Mouse (Mus musculus): ENCODE data around the gene Tomm5. TPM values are rescaled to one million over a fixed set of nuclear protein-coding genes. Genes with fewer than 3 reads are reported as not detected.

Tomm5 gene
- total and polyA plus RNA-seq, 3 experiments: 205 to 237 (median 213) TPM

GRCm38 (mm10) chr4:45134471-45134870 is 26.6 kb upstream of the Tomm5 start:
- H3K4me1 ChIP-seq (ENCODE audit: control insufficient read depth, insufficient read depth, low read length): no peaks in the 10 kb centered on the region
- intact Hi-C loops (cut with DNase I): no loop called here
- no peaks in the 10 kb centered on the region for H3K36me3 ChIP-seq (ENCODE audit: control insufficient read depth, insufficient read depth, low read length)
- no peak for TF ChIP-seq EP300 (IDR thresholded peaks at IDR 0.05; ENCODE audit: insufficient read depth, low read depth, low read length)
- WGBS: 58% methylated on average over 8 of the region's 8 CpGs
- H3K27ac ChIP-seq: no peak overlapping the region
- no peak overlapping the region for H3K4me3 ChIP-seq
- no peaks in the 10 kb centered on the region for H3K27me3 ChIP-seq (ENCODE audit: control insufficient read depth, insufficient read depth, low read length)
- H3K9ac ChIP-seq (ENCODE audit: low read depth, low read length): no peak overlapping the region
- no peaks in the 10 kb centered on the region for H3K79me2 ChIP-seq (replicated peaks; ENCODE audit: control insufficient read depth, insufficient read depth, low read length)
- DNase-seq: no peak

GRCm38 (mm10) chr4:45131021-45131420 is 23.1 kb upstream of the Tomm5 start:
- intact Hi-C loops (cut with DNase I): no loop called here
- Histone ChIP-seq H3K9ac (ENCODE audit: low read depth, low read length) (no peak overlapping the region), H3K27ac (no peak overlapping the region), H3K4me1 (ENCODE audit: control insufficient read depth, insufficient read depth, low read length) (no peaks in the 10 kb centered on the region), H3K79me2 (replicated peaks; ENCODE audit: control insufficient read depth, insufficient read depth, low read length) (no peaks in the 10 kb centered on the region), H3K4me3 (no peak overlapping the region), H3K27me3 (ENCODE audit: control insufficient read depth, insufficient read depth, low read length) (no peaks in the 10 kb centered on the region), H3K36me3 (ENCODE audit: control insufficient read depth, insufficient read depth, low read length) (no peaks in the 10 kb centered on the region)
- DNase-seq: no peak
- no peak for TF ChIP-seq CTCF (IDR thresholded peaks at IDR 0.05)
- no peak for TF ChIP-seq EP300 (IDR thresholded peaks at IDR 0.05; ENCODE audit: insufficient read depth, low read depth, low read length)
- no peak for TF ChIP-seq POLR2A (IDR thresholded peaks at IDR 0.05; ENCODE audit: insufficient read depth, low read depth, low read length)
- 70% methylated on average over 4 of the region's 4 CpGs for WGBS

DNA sequence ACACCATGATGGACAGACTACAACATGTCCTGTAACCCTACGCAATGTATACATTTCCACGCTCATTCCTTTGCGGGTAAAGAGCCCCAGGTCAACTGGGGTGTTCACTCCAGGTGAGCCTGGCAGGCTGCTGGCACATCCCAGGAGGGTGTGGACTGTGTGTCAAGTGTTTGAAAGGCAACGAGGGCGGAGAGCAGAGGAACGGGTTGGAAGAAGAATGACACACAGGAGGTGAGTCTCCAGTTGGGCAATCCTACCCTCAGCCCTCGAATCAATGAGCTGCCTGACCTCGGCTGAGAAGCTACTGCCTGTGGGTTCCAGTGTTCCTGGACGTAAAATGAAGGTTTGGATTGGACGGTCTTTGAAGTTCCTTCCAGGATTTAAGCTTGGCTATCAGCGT is 13.4 kb upstream of the Tomm5 start:
- WGBS: 84% methylated on average over 11 of the region's 11 CpGs
- no peak overlapping the region for H3K4me3 ChIP-seq

DNA sequence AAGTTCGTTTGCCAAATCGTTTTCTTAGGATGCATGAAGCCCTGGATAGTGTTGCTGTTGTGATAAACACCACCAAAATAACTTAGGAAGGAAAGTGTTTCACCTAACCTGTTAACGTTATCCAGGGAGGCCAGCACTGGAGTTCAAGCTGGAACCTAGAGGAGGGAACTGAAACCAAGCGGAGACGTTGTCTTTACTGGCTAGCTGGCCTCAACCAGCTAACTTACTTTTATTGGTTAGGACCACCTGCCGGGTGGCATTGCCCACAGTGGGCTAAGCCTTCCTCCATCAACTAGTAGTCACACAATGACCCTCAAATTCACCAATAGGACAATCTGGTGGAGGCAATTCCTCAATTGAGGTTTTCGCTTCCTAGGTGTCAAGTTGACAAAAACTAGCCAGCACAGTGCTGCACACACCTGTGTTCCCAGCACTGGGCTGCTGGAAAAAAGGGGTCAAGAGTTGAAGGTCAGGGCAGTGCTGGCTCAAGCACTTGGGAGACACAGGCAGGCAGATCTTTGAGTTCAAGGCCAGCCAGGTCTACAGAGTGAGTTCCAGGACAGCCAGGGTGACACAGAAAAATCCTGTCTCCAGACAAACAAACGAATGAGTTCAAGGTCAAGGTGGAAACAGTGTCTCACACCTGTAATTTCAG is 669 bp upstream of the Tomm5 start:
- H3K9ac ChIP-seq (ENCODE audit: low read depth, low read length): no peak overlapping the region
- DNase-seq: no peak
- H3K79me2 ChIP-seq (replicated peaks; ENCODE audit: control insufficient read depth, insufficient read depth, low read length): peaks cover 2% of the 10 kb centered on the region
- WGBS: 60% methylated on average over 8 of the region's 8 CpGs
- no peaks in the 10 kb centered on the region for H3K27me3 ChIP-seq (ENCODE audit: control insufficient read depth, insufficient read depth, low read length)
- no peak for TF ChIP-seq EP300 (IDR thresholded peaks at IDR 0.05; ENCODE audit: insufficient read depth, low read depth, low read length)
- TF ChIP-seq POLR2A (IDR thresholded peaks at IDR 0.05; ENCODE audit: insufficient read depth, low read depth, low read length): no peak
- no peak for TF ChIP-seq CTCF (IDR thresholded peaks at IDR 0.05)
- peak overlapping the region; percentile 82 for H3K27ac ChIP-seq
- peaks cover 7% of the 10 kb centered on the region for H3K4me1 ChIP-seq (ENCODE audit: control insufficient read depth, insufficient read depth, low read length)
- intact Hi-C loops (cut with DNase I): loop anchor here (1.0 to 10.0 kb wide), 3 partner anchors 7 to 426 kb away; partner anchors contain the start of genes Polr1e and Shb
- peak overlapping the region; percentile 93 for H3K4me3 ChIP-seq
- peaks cover 4% of the 10 kb centered on the region; the same call in 1 of the 2 replicates for H3K36me3 ChIP-seq (ENCODE audit: control insufficient read depth, insufficient read depth, low read length)

More for the DNA sequence above, 13.4 kb upstream of the Tomm5 start:
- no peak for DNase-seq
- Histone ChIP-seq H3K4me1 (ENCODE audit: control insufficient read depth, insufficient read depth, low read length) (no peaks in the 10 kb centered on the region), H3K9ac (ENCODE audit: low read depth, low read length) (no peak overlapping the region), H3K36me3 (ENCODE audit: control insufficient read depth, insufficient read depth, low read length) (no peaks in the 10 kb centered on the region), H3K27ac (no peak overlapping the region), H3K27me3 (ENCODE audit: control insufficient read depth, insufficient read depth, low read length) (no peaks in the 10 kb centered on the region), H3K79me2 (replicated peaks; ENCODE audit: control insufficient read depth, insufficient read depth, low read length) (no peaks in the 10 kb centered on the region)
- TF ChIP-seq POLR2A (IDR thresholded peaks at IDR 0.05; ENCODE audit: insufficient read depth, low read depth, low read length) (no peak), CTCF (IDR thresholded peaks at IDR 0.05) (no peak), EP300 (IDR thresholded peaks at IDR 0.05; ENCODE audit: insufficient read depth, low read depth, low read length) (no peak)
- intact Hi-C loops (cut with DNase I): no loop called here

GRCm38 (mm10) chr4:45107066-45107465 is 848 bp downstream of the Tomm5 start:
- Histone ChIP-seq H3K79me2 (replicated peaks; ENCODE audit: control insufficient read depth, insufficient read depth, low read length) (peaks cover 2% of the 10 kb centered on the region), H3K4me1 (ENCODE audit: control insufficient read depth, insufficient read depth, low read length) (peaks cover 7% of the 10 kb centered on the region), H3K36me3 (ENCODE audit: control insufficient read depth, insufficient read depth, low read length) (peaks cover 4% of the 10 kb centered on the region; the same call in 1 of the 2 replicates), H3K27ac (peak overlapping the region; percentile 82), H3K27me3 (ENCODE audit: control insufficient read depth, insufficient read depth, low read length) (no peaks in the 10 kb centered on the region), H3K4me3 (peak overlapping the region; percentile 93), H3K9ac (ENCODE audit: low read depth, low read length) (peak overlapping the region; percentile 43; the same call in 1 of the 2 replicates)
- TF ChIP-seq EP300 (IDR thresholded peaks at IDR 0.05; ENCODE audit: insufficient read depth, low read depth, low read length) (no peak), POLR2A (IDR thresholded peaks at IDR 0.05; ENCODE audit: insufficient read depth, low read depth, low read length) (no peak), CTCF (IDR thresholded peaks at IDR 0.05) (no peak)
- intact Hi-C loops (cut with DNase I): loop anchor here (2.0 to 10.0 kb wide), 2 partner anchors 22 to 428 kb away; partner anchors contain the start of genes Fbxo10 and Shb
- no peak for DNase-seq
- WGBS: 4% methylated on average over 4 of the region's 4 CpGs

DNA sequence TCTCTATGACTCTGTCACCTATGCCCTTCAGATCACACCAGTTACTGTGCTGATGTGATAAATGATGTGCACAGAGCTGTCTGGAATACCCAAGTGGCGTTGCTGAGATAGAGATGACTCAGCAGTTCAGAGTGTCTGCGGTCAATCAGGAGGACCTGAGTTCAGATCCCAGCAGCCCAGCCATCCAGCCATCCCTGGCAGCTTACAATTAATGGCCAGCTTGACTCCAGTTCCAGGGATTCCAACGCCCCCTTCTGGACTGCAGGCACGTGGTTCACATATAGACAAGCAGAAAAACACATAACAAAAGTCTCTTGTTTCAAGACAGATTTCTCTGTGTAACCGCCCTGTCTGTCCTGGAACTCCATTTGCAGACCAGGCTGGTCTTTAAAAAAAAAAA is 1.5 kb downstream of the Tomm5 start:
- Histone ChIP-seq H3K79me2 (replicated peaks; ENCODE audit: control insufficient read depth, insufficient read depth, low read length) (peaks cover 2% of the 10 kb centered on the region), H3K36me3 (ENCODE audit: control insufficient read depth, insufficient read depth, low read length) (peaks cover 4% of the 10 kb centered on the region; the same call in 1 of the 2 replicates), H3K4me3 (peak overlapping the region; percentile 93; the same call in 1 of the 2 replicates), H3K27ac (peak overlapping the region; percentile 82; the same call in 1 of the 2 replicates), H3K27me3 (ENCODE audit: control insufficient read depth, insufficient read depth, low read length) (no peaks in the 10 kb centered on the region), H3K9ac (ENCODE audit: low read depth, low read length) (no peak overlapping the region), H3K4me1 (ENCODE audit: control insufficient read depth, insufficient read depth, low read length) (peaks cover 7% of the 10 kb centered on the region)
- 72% methylated on average over 5 of the region's 5 CpGs for WGBS
- TF ChIP-seq EP300 (IDR thresholded peaks at IDR 0.05; ENCODE audit: insufficient read depth, low read depth, low read length) (no peak), POLR2A (IDR thresholded peaks at IDR 0.05; ENCODE audit: insufficient read depth, low read depth, low read length) (no peak), CTCF (IDR thresholded peaks at IDR 0.05) (no peak)
- intact Hi-C loops (cut with DNase I): loop anchor here (2.0 to 10.0 kb wide), 2 partner anchors 22 to 428 kb away; partner anchors contain the start of genes Fbxo10 and Shb
- no peak for DNase-seq
